ENCODE assay signal across 19 mouse cellular contexts in genomic region chr11:90121902-90122301, GRCm38 (mm10).
A peak's percentile ranks its signal among the peaks of the same experiment; 100 is the strongest.
DNase-seq lines count a peak whose midpoint lies in the region; ATAC-seq and TF ChIP-seq lines count a peak whose summit lies in the region.
"Had no signal": no experiment of that assay in that cellular context is flagged by ENCODE, and none has a peak within 500 bp of the region (broad histone marks: within the 10 kb centered on the region; RNA-seq: fewer than 3 reads in every experiment).

No protein-coding gene starts in this region.

- no peak overlapping the region for H3K9ac ChIP-seq in limb, embryonic 14.5 days (ENCODE audit: low read depth, low read length, severe bottlenecking)
- no peak overlapping the region for H3K9ac ChIP-seq in lung, embryonic 15.5 days
- H3K9ac ChIP-seq in stomach, embryonic 16.5 days (ENCODE audit: low read length), result no peak overlapping the region
- H3K9ac ChIP-seq: heart, embryonic 15.5 days; hindbrain, embryonic 15.5 days; liver, embryonic 14.5 days had no signal

- no peak overlapping the region for H3K4me2 ChIP-seq in limb, embryonic 14.5 days (replicated peaks; ENCODE audit: low read depth, low read length, severe bottlenecking)
- no peak overlapping the region for H3K4me2 ChIP-seq in lung, embryonic 15.5 days
- H3K4me2 ChIP-seq in stomach, embryonic 16.5 days (ENCODE audit: low read depth, low read length), result no peak overlapping the region
- H3K4me2 ChIP-seq: heart, embryonic 15.5 days; hindbrain, embryonic 15.5 days had no signal

- TF ChIP-seq POLR2A in limb, embryonic 14.5 days (IDR thresholded peaks at IDR 0.05; ENCODE audit: borderline replicate concordance, extremely low read depth, insufficient read depth, insufficient read length), result no peak

- H3K4me1 ChIP-seq in limb, embryonic 14.5 days (ENCODE audit: control insufficient read depth, insufficient read depth, low read length), result no peaks in the 10 kb centered on the region
- peaks cover 13% of the 10 kb centered on the region for H3K4me1 ChIP-seq in limb, embryonic 10.5 days
- H3K4me1 ChIP-seq in lung, embryonic 15.5 days, result peaks cover 37% of the 10 kb centered on the region
- 0 out of 2 replicates have a peak, but pooled peaks cover 2% of the 10 kb centered on the region for H3K4me1 ChIP-seq in stomach, embryonic 16.5 days (ENCODE audit: control insufficient read depth, insufficient read depth, low read length)
- H3K4me1 ChIP-seq: hindbrain, embryonic 15.5 days had no signal

- no peaks in the 10 kb centered on the region for H3K9me3 ChIP-seq in limb, embryonic 14.5 days (ENCODE audit: control insufficient read depth, low read length)
- no peaks in the 10 kb centered on the region for H3K9me3 ChIP-seq in limb, embryonic 10.5 days (replicated peaks)
- no peaks in the 10 kb centered on the region for H3K9me3 ChIP-seq in lung, embryonic 15.5 days
- no peaks in the 10 kb centered on the region for H3K9me3 ChIP-seq in stomach, embryonic 16.5 days (replicated peaks; ENCODE audit: control insufficient read depth, low read length)
- H3K9me3 ChIP-seq: heart, embryonic 15.5 days; hindbrain, embryonic 15.5 days; midbrain, embryonic 10.5 days had no signal

- no peaks in the 10 kb centered on the region for H3K36me3 ChIP-seq in limb, embryonic 14.5 days (ENCODE audit: control insufficient read depth, insufficient read depth, low read length)
- no peaks in the 10 kb centered on the region for H3K36me3 ChIP-seq in limb, embryonic 10.5 days
- no peaks in the 10 kb centered on the region for H3K36me3 ChIP-seq in lung, embryonic 15.5 days
- H3K36me3 ChIP-seq in stomach, embryonic 16.5 days (ENCODE audit: control insufficient read depth, insufficient read depth, low read length), result no peaks in the 10 kb centered on the region
- H3K36me3 ChIP-seq: heart, embryonic 15.5 days; hindbrain, embryonic 15.5 days; midbrain, embryonic 10.5 days had no signal

- H3K4me3 ChIP-seq in limb, embryonic 14.5 days (replicated peaks; ENCODE audit: low read length), result no peak overlapping the region
- H3K4me3 ChIP-seq in limb, embryonic 10.5 days, result no peak overlapping the region
- no peak overlapping the region for H3K4me3 ChIP-seq in lung, embryonic 15.5 days
- no peak overlapping the region for H3K4me3 ChIP-seq in stomach, embryonic 16.5 days (replicated peaks; ENCODE audit: low read length)
- H3K4me3 ChIP-seq: erythroblast, embryonic 14.5 days; heart, embryonic 15.5 days; hindbrain, embryonic 15.5 days; midbrain, embryonic 10.5 days; myocyte had no signal

- DNase-seq in embryo, embryonic 10 days (ENCODE audit: low spot score), result peak; percentile 41
- no peak for DNase-seq in embryo, embryonic 9.5 days (ENCODE audit: extremely low spot score)
- DNase-seq in limb, embryonic 14.5 days (ENCODE audit: low spot score), result no peak
- DNase-seq in limb, embryonic 10.5 days (ENCODE audit: low spot score), result no peak
- DNase-seq in natural killer cell, adult 2 months (ENCODE audit: low spot score in 2 of 2), result no peak
- DNase-seq in spleen, adult 18-20 months, result no peak
- DNase-seq: cerebellum, adult 18-20 months; kidney, postnatal 14 days; layer of hippocampus, adult 9-11 months; right cerebral cortex, postnatal 25 days had no signal

- WGBS in limb, embryonic 14.5 days, result 70% methylated on average over 3 of the region's 3 CpGs
- 68% methylated on average over 3 of the region's 3 CpGs for WGBS in limb, embryonic 10.5 days
- WGBS in lung, embryonic 15.5 days, result 11% methylated on average over 3 of the region's 3 CpGs
- 22% methylated on average over 3 of the region's 3 CpGs for WGBS in stomach, embryonic 16.5 days

- H3K27me3 ChIP-seq in limb, embryonic 14.5 days (ENCODE audit: control insufficient read depth, insufficient read depth, low read length), result no peaks in the 10 kb centered on the region
- no peaks in the 10 kb centered on the region for H3K27me3 ChIP-seq in limb, embryonic 10.5 days (ENCODE audit: low read depth, poor library complexity, severe bottlenecking)
- no peaks in the 10 kb centered on the region for H3K27me3 ChIP-seq in lung, embryonic 15.5 days
- H3K27me3 ChIP-seq in stomach, embryonic 16.5 days (ENCODE audit: control insufficient read depth, insufficient read depth, low read length), result no peaks in the 10 kb centered on the region
- H3K27me3 ChIP-seq: heart, embryonic 15.5 days; hindbrain, embryonic 15.5 days had no signal

- H3K27ac ChIP-seq in limb, embryonic 14.5 days (replicated peaks; ENCODE audit: low read depth, low read length), result no peak overlapping the region
- no peak overlapping the region for H3K27ac ChIP-seq in limb, embryonic 10.5 days
- H3K27ac ChIP-seq in lung, embryonic 15.5 days, result peak overlapping the region; percentile 79
- H3K27ac ChIP-seq in stomach, embryonic 16.5 days (ENCODE audit: low read length), result peak overlapping the region; percentile 78
- H3K27ac ChIP-seq: heart, embryonic 15.5 days; hindbrain, embryonic 15.5 days; liver, embryonic 14.5 days; midbrain, embryonic 10.5 days had no signal

- ATAC-seq in limb, embryonic 14.5 days (ENCODE audit: low FRiP score, low read depth), result 0 out of 2 replicates have a peak, but pooled peaks have one; percentile 30
- ATAC-seq in lung, embryonic 15.5 days (ENCODE audit: borderline replicate concordance, extremely low read depth, low FRiP score, low TSS enrichment), result peak; percentile 86
- peak; percentile 73 for ATAC-seq in stomach, embryonic 16.5 days (ENCODE audit: insufficient read depth, low FRiP score)
- ATAC-seq: forebrain, embryonic 16.5 days had no signal

Comparison
In these comparisons a context has a peak if more than half of its experiments do, and no peak if none do; other contexts are left out.
1. ATAC-seq: peak in every context shown above with its lines; median percentile 86 in lung, embryonic 15.5 days; 73 in stomach, embryonic 16.5 days; 30 in limb, embryonic 14.5 days.
2. H3K27ac ChIP-seq: peak in lung, embryonic 15.5 days (single experiment) and stomach, embryonic 16.5 days (single experiment); none in limb, embryonic 14.5 days (single experiment) and limb, embryonic 10.5 days (single experiment).